Mouse (Mus musculus): ENCODE results near the gene Pgd. TPM values are rescaled to one million over a fixed set of nuclear protein-coding genes. Genes with fewer than 3 reads are reported as not detected.
"Not testable (repeated sequence)": the region's sequence is repeated elsewhere in the genome, so short reads cannot be mapped to it uniquely, and the experiment has no call there.

The Pgd gene
- total RNA-seq, 2 experiments from 2014 or later, result 14.4 to 20.0 TPM

DNA sequence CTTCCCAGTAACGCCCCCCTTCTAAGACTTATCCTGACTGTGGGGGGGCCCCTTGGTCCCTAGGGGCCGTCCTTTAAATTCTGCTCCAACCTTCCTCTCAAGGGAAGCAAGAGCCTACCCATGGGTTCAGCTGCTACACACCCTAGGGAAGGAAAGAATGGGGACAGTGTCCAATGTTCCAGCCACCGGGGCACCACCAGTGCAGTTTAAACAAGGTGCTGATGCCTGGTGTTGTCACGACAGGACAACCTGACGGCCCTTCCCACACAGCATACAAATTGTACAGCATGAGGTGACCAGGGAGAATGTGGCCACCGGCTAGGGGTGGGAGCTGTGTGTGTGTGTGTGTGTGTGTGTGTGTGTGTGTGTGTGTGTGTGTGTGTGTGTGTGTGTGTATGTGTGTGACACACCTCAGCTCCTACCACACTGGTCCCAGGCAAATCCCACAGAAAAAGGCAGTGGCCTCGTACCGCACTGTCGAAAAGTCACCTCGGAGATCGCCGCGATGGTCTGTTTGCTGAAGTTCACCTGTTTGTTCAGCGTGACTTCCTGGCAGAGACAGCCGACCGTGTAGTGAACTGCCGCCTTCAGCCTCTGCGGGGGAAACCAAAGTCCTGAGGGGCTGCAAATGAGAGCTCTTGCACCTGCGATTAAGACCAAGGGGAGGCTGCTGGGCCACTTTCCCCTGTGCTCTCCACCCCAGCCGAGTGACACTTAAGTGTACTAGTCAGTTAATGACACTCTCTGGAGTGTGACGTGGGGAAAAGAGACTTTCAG lies 34.6 kb downstream of the Pgd start:
- no peak for DNase-seq

GRCm38 (mm10) chr4:149131021-149131752 lies 35.4 kb downstream of the Pgd start:
- DNase-seq, result no peak

- no peak for DNase-seq
Observed at GRCm38 (mm10) chr4:149128467-149128866, 38.1 kb downstream of the Pgd start.

DNA sequence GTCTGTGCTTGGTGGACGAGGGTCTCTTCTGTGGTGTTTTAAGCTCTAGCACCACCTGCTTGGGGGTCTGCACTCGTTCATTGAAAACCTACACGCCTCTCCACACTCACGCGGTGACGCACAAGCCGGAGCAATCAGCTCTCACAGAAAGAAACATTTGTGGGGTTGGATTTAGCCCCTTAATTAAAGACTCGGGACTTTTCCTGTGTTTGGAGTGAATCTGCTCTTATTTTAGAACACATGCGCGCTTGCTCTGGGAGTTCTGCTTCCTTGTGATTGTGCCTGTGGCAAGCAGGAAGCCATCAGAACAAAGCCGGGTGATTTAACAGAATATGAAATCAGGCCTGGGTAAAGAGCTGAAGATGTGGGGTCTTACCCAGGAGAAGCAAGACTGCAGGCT lies 39.9 kb downstream of the Pgd start, which contains the start of gene Cort:
TSS of gene Cort (minus strand) at position 101 of the 400 bp plus-strand sequence.
- no peak for DNase-seq

GRCm38 (mm10) chr4:149126115-149126509 lies 40.5 kb downstream of the Pgd start:
- no peak for DNase-seq

DNA sequence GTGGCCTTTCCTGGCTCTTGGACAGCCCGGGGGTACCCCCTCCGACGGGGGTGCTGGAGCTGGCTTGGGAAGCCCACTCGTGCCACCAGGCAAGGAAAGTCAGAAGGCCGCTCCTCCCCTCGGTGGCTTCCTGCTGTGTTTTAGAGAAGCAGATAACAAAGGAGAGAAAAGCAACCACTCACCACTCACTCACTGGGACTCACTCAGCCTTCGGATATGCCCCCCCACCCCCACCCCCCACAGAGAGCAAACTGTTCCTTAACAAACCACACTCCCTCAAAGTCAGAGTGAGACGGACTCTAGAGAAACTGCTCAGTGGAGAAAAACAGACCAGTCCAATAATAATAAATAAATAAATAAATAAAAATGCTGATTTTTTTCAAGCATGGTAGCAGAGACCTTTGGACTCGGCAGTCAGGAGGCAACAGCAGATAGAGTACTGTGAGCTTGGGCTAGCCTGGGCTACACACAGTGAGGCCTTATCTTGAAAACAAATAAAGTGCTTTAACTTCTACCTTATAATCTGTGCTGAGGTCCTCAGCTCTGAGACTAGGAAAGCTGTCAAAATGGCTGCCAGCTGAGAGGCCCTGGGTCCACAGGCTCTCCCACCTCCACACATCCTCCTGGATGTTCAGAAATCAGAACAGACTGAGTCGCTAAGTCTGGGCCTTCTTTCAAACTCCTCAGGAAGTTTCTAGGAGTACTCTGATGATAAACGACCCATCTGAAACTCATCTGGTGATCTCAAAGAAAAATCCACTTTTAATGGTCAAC lies 41.0 kb downstream of the Pgd start:
- DNase-seq, result no peak

- DNase-seq, result no peak
Observed at GRCm38 (mm10) chr4:149123432-149123831, 43.1 kb downstream of the Pgd start.

GRCm38 (mm10) chr4:149119978-149120562 lies 46.5 kb downstream of the Pgd start:
- DNase-seq, result not testable (repeated sequence)

GRCm38 (mm10) chr4:149103875-149104561 lies 62.6 kb downstream of the Pgd start, which contains the start of gene Dffa:
Gene Dffa, plus strand, starts transcription at chr4:149104146.
- peak; percentile 85 for DNase-seq

DNA sequence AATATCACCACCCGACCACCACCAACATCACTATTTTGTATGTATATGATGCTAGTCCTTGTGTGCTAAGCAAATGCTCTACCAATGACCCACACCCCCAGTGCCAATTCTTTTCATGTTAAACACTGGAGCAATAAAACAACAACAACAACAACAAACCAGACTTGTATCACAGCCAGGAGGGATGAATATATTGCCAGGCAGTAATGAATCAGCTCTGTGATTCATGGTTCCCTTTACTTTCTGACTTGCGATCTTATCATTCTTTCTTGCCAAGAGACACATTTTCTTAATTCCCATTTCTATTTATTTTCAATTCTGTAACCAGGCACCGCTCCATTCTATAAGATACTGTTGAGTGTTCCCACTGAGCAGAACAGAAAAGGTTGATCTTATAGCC lies 65.1 kb downstream of the Pgd start:
- DNase-seq, result no peak

- not testable (repeated sequence) for DNase-seq
Observed at GRCm38 (mm10) chr4:149100449-149100848, 66.1 kb downstream of the Pgd start.

Other genes with a start within 250 kb of the Pgd start
- gene Pex14, start 66.9 kb downstream of the Pgd start, total RNA-seq (2021), result 10 to 100 TPM; 17.5 to 18.8 TPM
- gene Dffa, start 62.6 kb downstream of the Pgd start, total RNA-seq (2021), result 10 to 100 TPM; 61.7 to 85.6 TPM
- gene Cort, start 40.0 kb downstream of the Pgd start, total RNA-seq (2021), result under 1 TPM; 0.59 to 0.70 TPM
- 1 to 10 TPM; 5.8 to 6.5 TPM for gene Cenps, start 29.1 kb downstream of the Pgd start, total RNA-seq (2021)
- 100 to 1,000 TPM; 304 to 308 TPM for gene Kif1b, start 140.9 kb upstream of the Pgd start, total RNA-seq (2021)